Comparison of ENCODE assay signal across 13 mouse cellular contexts in genomic region chr16:77355260-77355659, GRCm38 (mm10).
"Had no signal": no experiment of that assay in that cellular context is flagged by ENCODE, and none has a peak within 500 bp of the region (broad histone marks: within the 10 kb centered on the region; RNA-seq: fewer than 3 reads in every experiment).

No protein-coding gene starts in this region.

- H3K4me3 ChIP-seq: left cerebral cortex, adult 2 months; limb, embryonic 15.5 days; liver, embryonic 13.5 days; lung, embryonic 15.5 days; megakaryocyte, embryonic 14.5 days; midbrain, embryonic 12.5 days had no signal

- H3K36me3 ChIP-seq: limb, embryonic 15.5 days; liver, embryonic 13.5 days; lung, embryonic 15.5 days had no signal

- H3K27me3 ChIP-seq: limb, embryonic 15.5 days; liver, embryonic 13.5 days; lung, embryonic 15.5 days; megakaryocyte, embryonic 14.5 days; midbrain, embryonic 12.5 days had no signal

- DNase-seq: kidney, postnatal 25 days; liver, embryonic 13.5 days; liver, postnatal 0 days; lung, postnatal 14 days; thymus, adult 18-20 months; thymus, postnatal 14 days had no signal

- H3K9ac ChIP-seq: limb, embryonic 15.5 days; liver, embryonic 13.5 days; liver, postnatal 0 days; lung, embryonic 15.5 days; midbrain, embryonic 12.5 days had no signal

- H3K4me1 ChIP-seq: limb, embryonic 15.5 days; liver, embryonic 13.5 days; megakaryocyte, embryonic 14.5 days had no signal

- H3K27ac ChIP-seq: left cerebral cortex, adult 2 months; limb, embryonic 15.5 days; liver, embryonic 13.5 days; lung, embryonic 15.5 days; macrophage had no signal

- H3K9me3 ChIP-seq: limb, embryonic 15.5 days; liver, embryonic 13.5 days; lung, embryonic 15.5 days; megakaryocyte, embryonic 14.5 days; midbrain, embryonic 12.5 days had no signal

- H3K4me2 ChIP-seq: limb, embryonic 15.5 days; liver, embryonic 13.5 days; lung, embryonic 15.5 days; midbrain, embryonic 12.5 days had no signal

- ATAC-seq: liver, postnatal 0 days; midbrain, embryonic 16.5 days had no signal
